Mouse (Mus musculus): ENCODE data around the gene Dop1b. TPM values are rescaled to one million over a fixed set of nuclear protein-coding genes. Genes with fewer than 3 reads are reported as not detected.

Gene Dop1b
- polyA plus RNA-seq, 1 experiment, result 62.8 TPM

- DNase-seq (ENCODE audit: extremely low spot score in 1 of 2, low spot score in 1 of 2), result no peak
These were observed 633 bp downstream of the Dop1b start for GRCm38 (mm10) chr16:93712189-93712885.

GRCm38 (mm10) chr16:93712966-93713365, 1.3 kb downstream of the Dop1b start:
- DNase-seq (ENCODE audit: extremely low spot score in 1 of 2, low spot score in 1 of 2), result no peak

GRCm38 (mm10) chr16:93714426-93714825, 2.7 kb downstream of the Dop1b start:
- peak in 1 of 2 experiments; percentile 62 for DNase-seq (ENCODE audit: extremely low spot score in 1 of 2, low spot score in 1 of 2)

GRCm38 (mm10) chr16:93715826-93716225, 4.1 kb downstream of the Dop1b start:
- DNase-seq (ENCODE audit: extremely low spot score in 1 of 2, low spot score in 1 of 2), result no peak

GRCm38 (mm10) chr16:93717299-93717703, 5.6 kb downstream of the Dop1b start:
- peak in 1 of 2 experiments; percentile 64 for DNase-seq (ENCODE audit: extremely low spot score in 1 of 2, low spot score in 1 of 2)

GRCm38 (mm10) chr16:93721771-93722170, 10.1 kb downstream of the Dop1b start:
- DNase-seq (ENCODE audit: extremely low spot score in 1 of 2, low spot score in 1 of 2), result no peak

GRCm38 (mm10) chr16:93722476-93722875, 10.8 kb downstream of the Dop1b start:
- no peak for DNase-seq (ENCODE audit: extremely low spot score in 1 of 2, low spot score in 1 of 2)

- DNase-seq (ENCODE audit: extremely low spot score in 1 of 2, low spot score in 1 of 2), result no peak
These were observed 13.9 kb downstream of the Dop1b start for GRCm38 (mm10) chr16:93725417-93726144.

- no peak for DNase-seq (ENCODE audit: extremely low spot score in 1 of 2, low spot score in 1 of 2)
These were observed 14.5 kb downstream of the Dop1b start for GRCm38 (mm10) chr16:93726186-93726585.

- no peak for DNase-seq (ENCODE audit: extremely low spot score in 1 of 2, low spot score in 1 of 2)
These were observed 17.0 kb downstream of the Dop1b start for GRCm38 (mm10) chr16:93728676-93729075.

- DNase-seq (ENCODE audit: extremely low spot score in 1 of 2, low spot score in 1 of 2), result peak in 1 of 2 experiments; percentile 53
These were observed 18.4 kb downstream of the Dop1b start for GRCm38 (mm10) chr16:93729801-93730721.

- no peak for DNase-seq (ENCODE audit: extremely low spot score in 1 of 2, low spot score in 1 of 2)
These were observed 19.6 kb downstream of the Dop1b start for GRCm38 (mm10) chr16:93731310-93731709.

- no peak for DNase-seq (ENCODE audit: extremely low spot score in 1 of 2, low spot score in 1 of 2)
These were observed 21.3 kb downstream of the Dop1b start for GRCm38 (mm10) chr16:93732875-93733569.

GRCm38 (mm10) chr16:93739251-93739650, 27.5 kb downstream of the Dop1b start:
- DNase-seq (ENCODE audit: extremely low spot score in 1 of 2, low spot score in 1 of 2), result no peak

- DNase-seq (ENCODE audit: extremely low spot score in 1 of 2, low spot score in 1 of 2), result no peak
These were observed 31.2 kb downstream of the Dop1b start for GRCm38 (mm10) chr16:93742903-93743302.

GRCm38 (mm10) chr16:93744049-93744490, 32.4 kb downstream of the Dop1b start:
- no peak for DNase-seq (ENCODE audit: extremely low spot score in 1 of 2, low spot score in 1 of 2)

GRCm38 (mm10) chr16:93744804-93745340, 33.2 kb downstream of the Dop1b start:
- no peak for DNase-seq (ENCODE audit: extremely low spot score in 1 of 2, low spot score in 1 of 2)

GRCm38 (mm10) chr16:93746397-93746796, 34.7 kb downstream of the Dop1b start:
- no peak for DNase-seq (ENCODE audit: extremely low spot score in 1 of 2, low spot score in 1 of 2)

- DNase-seq (ENCODE audit: extremely low spot score in 1 of 2, low spot score in 1 of 2), result no peak
These were observed 35.3 kb downstream of the Dop1b start for GRCm38 (mm10) chr16:93746957-93747356.

GRCm38 (mm10) chr16:93747421-93747820, 35.7 kb downstream of the Dop1b start:
- DNase-seq (ENCODE audit: extremely low spot score in 1 of 2, low spot score in 1 of 2), result no peak
